Mouse (Mus musculus) testis, adult 2 months (tissue): ENCODE data around the gene Sgca. TPM values are rescaled to one million over a fixed set of nuclear protein-coding genes. Genes with fewer than 3 reads are reported as not detected.

Experiments used
- H3K27ac ChIP-seq: fragments of 200-500 bp; 2 replicates; pipeline ENCODE4 v1.5.1; 2012; ENCODE audit warnings: low read depth, low read length; ENCODE audit not compliant: control insufficient read depth, insufficient read depth
- H3K27me3 ChIP-seq: fragments of 200-500 bp; 2 replicates; pipeline ENCODE4 v1.6.1; 2012; ENCODE audit warnings: mild to moderate bottlenecking, low read length, moderate library complexity; ENCODE audit not compliant: control insufficient read depth, insufficient read depth
- H3K36me3 ChIP-seq: fragments of 200-500 bp; 2 replicates; pipeline ENCODE4 v1.6.1; 2012; ENCODE audit warnings: mild to moderate bottlenecking, low read length; ENCODE audit not compliant: control insufficient read depth, insufficient read depth
- H3K4me1 ChIP-seq: fragments of 200-500 bp; 2 replicates; pipeline ENCODE4 v1.6.1; 2012; ENCODE audit warnings: low read length; ENCODE audit not compliant: control insufficient read depth, insufficient read depth
- H3K4me3 ChIP-seq: fragments of 200-500 bp; 2 replicates; pipeline ENCODE4 v1.5.1; 2012; ENCODE audit warnings: low read depth, mild to moderate bottlenecking, low read length, moderate library complexity, mixed read lengths; ENCODE audit not compliant: control insufficient read depth
- CTCF ChIP-seq: fragments of 200-500 bp; IDR thresholded peaks from 2 replicates; pipeline ENCODE4 v1.5.1; 2012; ENCODE audit warnings: low read depth, mild to moderate bottlenecking, inconsistent platforms, low read length, moderate library complexity; ENCODE audit not compliant: control insufficient read depth, insufficient read depth, insufficient replicate concordance
- POLR2A ChIP-seq: fragments of 200-500 bp; IDR thresholded peaks from 2 replicates; pipeline ENCODE4 v1.6.1; 2012; ENCODE audit warnings: low read depth, mild to moderate bottlenecking, inconsistent platforms, low read length, moderate library complexity; ENCODE audit not compliant: control insufficient read depth
- polyA plus RNA-seq: library from polyadenylated mRNA; depleted of rRNA; stranded (reverse); fragments of >200 nt; gene quantifications from 2 replicates; pipeline ENCODE4 v1.2.3, GENCODE M21; 2012

Sgca gene
- polyA plus RNA-seq, 1 experiment = 27.5 TPM

- TF ChIP-seq CTCF (no peak), POLR2A (no peak)
- H3K27ac ChIP-seq = no peak overlapping the region
- peaks cover 19% of the 10 kb centered on the region for H3K4me1 ChIP-seq
- no peaks in the 10 kb centered on the region for H3K36me3 ChIP-seq
- no peak overlapping the region for H3K4me3 ChIP-seq
- H3K27me3 ChIP-seq = 0 out of 2 replicates have a peak, but pooled peaks cover 2% of the 10 kb centered on the region
Observed at GRCm38 (mm10) chr11:94934526-94934925, 41.6 kb downstream of the Sgca start.

GRCm38 (mm10) chr11:94933584-94933983, 42.5 kb downstream of the Sgca start:
- no peak overlapping the region for H3K4me3 ChIP-seq
- 0 out of 2 replicates have a peak, but pooled peaks cover 2% of the 10 kb centered on the region for H3K27me3 ChIP-seq
- H3K36me3 ChIP-seq = no peaks in the 10 kb centered on the region
- peaks cover 24% of the 10 kb centered on the region for H3K4me1 ChIP-seq
- no peak overlapping the region for H3K27ac ChIP-seq
- TF ChIP-seq CTCF (no peak), POLR2A (no peak)

GRCm38 (mm10) chr11:94930151-94930550, 46.0 kb downstream of the Sgca start:
- no peaks in the 10 kb centered on the region for H3K27me3 ChIP-seq
- peaks cover 13% of the 10 kb centered on the region for H3K4me1 ChIP-seq
- H3K27ac ChIP-seq = no peak overlapping the region
- H3K36me3 ChIP-seq = no peaks in the 10 kb centered on the region
- TF ChIP-seq CTCF = no peak
- TF ChIP-seq POLR2A = no peak
- no peak overlapping the region for H3K4me3 ChIP-seq

- no peaks in the 10 kb centered on the region for H3K36me3 ChIP-seq
- H3K27me3 ChIP-seq = no peaks in the 10 kb centered on the region
- peaks cover 13% of the 10 kb centered on the region for H3K4me1 ChIP-seq
- no peak overlapping the region for H3K27ac ChIP-seq
- no peak for TF ChIP-seq POLR2A
- TF ChIP-seq CTCF = no peak
- no peak overlapping the region for H3K4me3 ChIP-seq
Observed at GRCm38 (mm10) chr11:94929599-94929998, 46.5 kb downstream of the Sgca start.

- H3K27me3 ChIP-seq = no peaks in the 10 kb centered on the region
- no peak for TF ChIP-seq CTCF
- no peak for TF ChIP-seq POLR2A
- peaks cover 6% of the 10 kb centered on the region for H3K4me1 ChIP-seq
- H3K36me3 ChIP-seq = no peaks in the 10 kb centered on the region
- peak overlapping the region; percentile 58; the same call in 1 of the 2 replicates for H3K27ac ChIP-seq
- H3K4me3 ChIP-seq = no peak overlapping the region
Observed at GRCm38 (mm10) chr11:94928820-94929219, 47.3 kb downstream of the Sgca start.

- peaks cover 6% of the 10 kb centered on the region for H3K4me1 ChIP-seq
- no peak for TF ChIP-seq CTCF
- no peak for TF ChIP-seq POLR2A
- H3K4me3 ChIP-seq = no peak overlapping the region
- no peaks in the 10 kb centered on the region for H3K36me3 ChIP-seq
- H3K27ac ChIP-seq = no peak overlapping the region
- H3K27me3 ChIP-seq = no peaks in the 10 kb centered on the region
Observed at GRCm38 (mm10) chr11:94927771-94928291, 48.3 kb downstream of the Sgca start.

- Histone ChIP-seq H3K36me3 (no peaks in the 10 kb centered on the region), H3K27me3 (no peaks in the 10 kb centered on the region), H3K4me3 (no peak overlapping the region), H3K4me1 (peaks cover 6% of the 10 kb centered on the region), H3K27ac (no peak overlapping the region)
- TF ChIP-seq POLR2A (no peak), CTCF (no peak)
Observed at GRCm38 (mm10) chr11:94926431-94926830, 49.7 kb downstream of the Sgca start.
